Mouse (Mus musculus) adrenal gland (tissue): ENCODE results near the gene Vgll2.

ENCODE experiments used
- intact Hi-C: fragments of 180-260 bp; cut with DNase I; formaldehyde crosslinking; loops from one replicate; pipeline ENCODE4 v1.15.1; 2025
- microRNA-seq, 2 experiments: library from miRNA; unstranded; fragments of <30 nt; microRNA quantifications; one replicate each; pipeline ENCODE4; 2019

The Vgll2 gene

DNA sequence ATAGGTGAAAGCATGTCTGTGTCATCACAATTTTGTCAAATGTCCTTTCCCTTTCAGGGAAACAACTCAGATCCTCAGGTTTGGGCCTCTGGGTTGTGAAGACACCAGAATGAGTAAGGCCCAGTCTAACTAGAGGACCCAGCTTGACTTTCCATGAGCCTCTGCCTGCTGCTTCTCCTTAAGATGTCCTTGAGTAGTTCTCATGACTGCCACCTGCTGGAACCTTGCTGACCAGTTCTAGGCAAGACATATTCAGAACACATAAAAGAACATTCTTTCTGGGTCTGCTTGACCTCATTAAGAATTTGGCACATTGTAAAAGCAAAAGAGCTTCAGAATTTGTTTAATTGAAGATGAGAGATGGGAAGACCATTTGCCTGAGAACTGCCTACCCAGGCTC lies 50.2 kb downstream of the Vgll2 start:
- intact Hi-C loops = loop anchor here (2.0 kb wide), 1 partner anchor 280 kb away; no protein-coding TSS in a partner anchor

Small RNA genes within 50 kb of the gene (microRNA-seq; reads per million reads assigned to microRNA genes)
- gene Gm24084 = 0 reads per million in 2 experiments
